Mouse (Mus musculus) MEL (cell line): Measurements from ENCODE around the gene Fbn1. TPM values are rescaled to one million over a fixed set of nuclear protein-coding genes. Genes with fewer than 3 reads are reported as not detected.

ENCODE experiments used
- DNase-seq: peaks from one replicate; pipeline ENCODE4 v3.0.0; 2011; ENCODE audit warnings: low read depth, low spot score
- H3K27ac ChIP-seq: 2 replicates; pipeline ENCODE4 v1.5.1; 2012; ENCODE audit warnings: low read depth, mild to moderate bottlenecking, control low read depth, low read length, moderate library complexity; ENCODE audit not compliant: control insufficient read depth
- H3K27me3 ChIP-seq, 2 experiments: fragments of 150-350 bp in 1 of 2; sonication (generic) in 1 of 2; 2 replicates each; pipeline ENCODE4 v1.6.1; 2012; ENCODE audit warnings: low read length in 2 of 2, mild to moderate bottlenecking in 2 of 2, improper control_type of control experiment in 1 of 2, moderate library complexity in 1 of 2; ENCODE audit not compliant: insufficient read depth in 2 of 2, control insufficient read depth in 1 of 2
- H3K36me3 ChIP-seq, 2 experiments: 2 replicates each; pipeline ENCODE4 v1.6.1; 2012 to 2014; ENCODE audit warnings: low read length in 2 of 2, improper control_type of control experiment in 1 of 2, inconsistent platforms in 1 of 2, mild to moderate bottlenecking in 1 of 2; ENCODE audit not compliant: insufficient read depth in 2 of 2, control insufficient read depth in 1 of 2
- H3K4me1 ChIP-seq, 2 experiments: fragments of 150-350 bp in 1 of 2; sonication (generic) in 1 of 2; 2 replicates each; pipeline ENCODE4 v1.6.1; 2012; ENCODE audit warnings: low read length in 2 of 2, improper control_type of control experiment in 1 of 2, mild to moderate bottlenecking in 1 of 2; ENCODE audit not compliant: insufficient read depth in 2 of 2, control insufficient read depth in 1 of 2
- H3K4me3 ChIP-seq, 2 experiments: fragments of 150-350 bp in 1 of 2; sonication (generic) in 1 of 2; 2 replicates each; pipeline ENCODE4 v1.5.1; 2012; ENCODE audit warnings: low read depth in 2 of 2, low read length in 2 of 2, mild to moderate bottlenecking in 2 of 2, moderate library complexity in 2 of 2, control low read depth in 1 of 2, improper control_type of control experiment in 1 of 2; ENCODE audit not compliant: control insufficient read depth in 1 of 2, insufficient read depth in 1 of 2
- H3K79me2 ChIP-seq: 2 replicates; pipeline ENCODE4 v1.6.1; 2012; ENCODE audit warnings: mild to moderate bottlenecking, low read length, moderate library complexity; ENCODE audit not compliant: control insufficient read depth, poor library complexity, insufficient read depth
- H3K9ac ChIP-seq: 2 replicates; pipeline ENCODE4 v1.6.1; 2012; ENCODE audit warnings: low read depth, mild to moderate bottlenecking, control low read depth, low read length, moderate library complexity; ENCODE audit not compliant: control insufficient read depth, poor library complexity, severe bottlenecking
- H3K9me3 ChIP-seq: fragments of 150-350 bp; sonication (generic); replicated peaks from 2 replicates; pipeline ENCODE4 v1.6.1; 2012; ENCODE audit warnings: mild to moderate bottlenecking, low read length, improper control_type of control experiment, moderate library complexity; ENCODE audit not compliant: insufficient read depth
- CHD2 ChIP-seq: IDR thresholded peaks from 2 replicates; pipeline ENCODE4 v1.6.1; 2011; ENCODE audit warnings: low read length, improper control_type of control experiment
- CTCF ChIP-seq, 3 experiments: IDR thresholded peaks in 2 of 3; conservative IDR thresholded peaks in 1 of 3; 2 replicates each; pipeline ENCODE4 v1.5.1; 2011 to 2012; ENCODE audit warnings: low read length in 3 of 3, low read depth in 2 of 3, mild to moderate bottlenecking in 2 of 3, improper control_type of control experiment in 1 of 3, inconsistent platforms in 1 of 3, mixed read lengths in 1 of 3, moderate library complexity in 1 of 3; ENCODE audit not compliant: control insufficient read depth in 1 of 3, insufficient read depth in 1 of 3, poor library complexity in 1 of 3, severe bottlenecking in 1 of 3
- E2F4 ChIP-seq: IDR thresholded peaks from 2 replicates; pipeline ENCODE4 v1.6.1; 2011; ENCODE audit warnings: low read depth, low read length, improper control_type of control experiment, borderline replicate concordance
- EP300 ChIP-seq, 2 experiments: IDR thresholded peaks; 2 replicates each; pipeline ENCODE4 v1.6.1; 2011; ENCODE audit warnings: improper control_type of control experiment in 2 of 2, low read length in 2 of 2, low read depth in 1 of 2, mild to moderate bottlenecking in 1 of 2
- ETS1 ChIP-seq: IDR thresholded peaks from 2 replicates; pipeline ENCODE4 v1.6.1; 2012; ENCODE audit warnings: low read depth, mild to moderate bottlenecking, inconsistent platforms, low read length, improper control_type of control experiment, moderate library complexity
- GABPA ChIP-seq: IDR thresholded peaks from 2 replicates; pipeline ENCODE4 v1.6.1; 2012; ENCODE audit warnings: low read depth, mild to moderate bottlenecking, inconsistent platforms, low read length, improper control_type of control experiment, moderate library complexity
- GATA1 ChIP-seq: IDR thresholded peaks from 2 replicates; pipeline ENCODE4 v1.6.1; 2011; ENCODE audit warnings: low read depth, low read length, improper control_type of control experiment
- HCFC1 ChIP-seq: IDR thresholded peaks from 2 replicates; pipeline ENCODE4 v1.6.1; 2012; ENCODE audit warnings: low read depth, mild to moderate bottlenecking, inconsistent platforms, low read length, improper control_type of control experiment, moderate library complexity
- KAT2A ChIP-seq: conservative IDR thresholded peaks from 2 replicates; pipeline ENCODE4 v1.6.1; 2012; ENCODE audit warnings: low read depth, low read length, improper control_type of control experiment, inconsistent platforms
- MAFK ChIP-seq: IDR thresholded peaks from 2 replicates; pipeline ENCODE4 v1.6.1; 2011; ENCODE audit warnings: low read depth, mild to moderate bottlenecking, low read length, improper control_type of control experiment, borderline replicate concordance
- MAZ ChIP-seq: IDR thresholded peaks from 2 replicates; pipeline ENCODE4 v1.6.1; 2012; ENCODE audit warnings: low read depth, mild to moderate bottlenecking, inconsistent platforms, low read length, improper control_type of control experiment
- MEF2A ChIP-seq: IDR thresholded peaks from 2 replicates; pipeline ENCODE4 v1.6.1; 2014; ENCODE audit warnings: low read depth, mild to moderate bottlenecking, inconsistent platforms, low read length, improper control_type of control experiment; ENCODE audit not compliant: poor library complexity, insufficient replicate concordance, severe bottlenecking; ENCODE audit errors: extremely low read depth
- MYB ChIP-seq: IDR thresholded peaks from 2 replicates; pipeline ENCODE4 v1.6.1; 2011; ENCODE audit warnings: mild to moderate bottlenecking, low read depth, low read length, improper control_type of control experiment
- NELFE ChIP-seq: IDR thresholded peaks from 2 replicates; pipeline ENCODE4 v1.6.1; 2011; ENCODE audit warnings: low read depth, low read length, improper control_type of control experiment
- NRF1 ChIP-seq: IDR thresholded peaks from 2 replicates; pipeline ENCODE4 v1.6.1; 2014; ENCODE audit warnings: low read depth, mild to moderate bottlenecking, inconsistent platforms, low read length, improper control_type of control experiment, moderate library complexity; ENCODE audit not compliant: poor library complexity, insufficient read depth, severe bottlenecking
- POLR2AphosphoS2 ChIP-seq: IDR thresholded peaks from 2 replicates; pipeline ENCODE4 v1.6.1; 2011; ENCODE audit warnings: low read length, improper control_type of control experiment
- POLR2AphosphoS5 ChIP-seq: IDR thresholded peaks from 2 replicates; pipeline ENCODE4 v1.6.1; 2012; ENCODE audit warnings: low read depth, borderline replicate concordance, mild to moderate bottlenecking, inconsistent platforms, low read length, moderate library complexity, mixed read lengths
- RAD21 ChIP-seq: IDR thresholded peaks from 2 replicates; pipeline ENCODE4 v1.6.1; 2011; ENCODE audit warnings: mild to moderate bottlenecking, low read depth, low read length, improper control_type of control experiment
- RCOR1 ChIP-seq: IDR thresholded peaks from 2 replicates; pipeline ENCODE4 v1.6.1; 2012; ENCODE audit warnings: low read depth, mild to moderate bottlenecking, inconsistent platforms, low read length, improper control_type of control experiment
- SIN3A ChIP-seq: IDR thresholded peaks from 2 replicates; pipeline ENCODE4 v1.6.1; 2012; ENCODE audit warnings: low read length, improper control_type of control experiment, inconsistent platforms
- SMC3 ChIP-seq: IDR thresholded peaks from 2 replicates; pipeline ENCODE4 v1.6.1; 2011; ENCODE audit warnings: low read depth, low read length, improper control_type of control experiment
- TAL1 ChIP-seq: IDR thresholded peaks from 2 replicates; pipeline ENCODE4 v1.6.1; 2012; ENCODE audit warnings: mild to moderate bottlenecking, inconsistent platforms, low read length, moderate library complexity, mixed read lengths
- TBP ChIP-seq: IDR thresholded peaks from 2 replicates; pipeline ENCODE4 v1.8.0; 2011; ENCODE audit warnings: low read depth, low read length, improper control_type of control experiment
- TCF12 ChIP-seq: IDR thresholded peaks from 2 replicates; pipeline ENCODE4 v1.6.1; 2014; ENCODE audit warnings: low read depth, mild to moderate bottlenecking, inconsistent platforms, low read length, improper control_type of control experiment, moderate library complexity
- ZKSCAN1 ChIP-seq: IDR thresholded peaks from 2 replicates; pipeline ENCODE4 v1.6.1; 2012; ENCODE audit warnings: low read depth, mild to moderate bottlenecking, inconsistent platforms, low read length, improper control_type of control experiment, moderate library complexity
- ZNF384 ChIP-seq: IDR thresholded peaks from 2 replicates; pipeline ENCODE4 v1.6.1; 2012; ENCODE audit warnings: low read depth, mild to moderate bottlenecking, inconsistent platforms, low read length, improper control_type of control experiment
- polyA plus RNA-seq, 2 experiments: library from polyadenylated mRNA; stranded (reverse) in 1 of 2; unstranded in 1 of 2; fragments of >175 nt in 1 of 2; fragments of >200 nt in 1 of 2; gene quantifications; 2 replicates each; pipeline versions ENCODE4 v1.2.1 to v1.2.4; 2012; ENCODE audit warnings: low replicate concordance in 2 of 2, low read depth in 1 of 2; ENCODE audit not compliant: insufficient read length in 2 of 2, insufficient read depth in 1 of 2, missing spikeins in 1 of 2
- total RNA-seq: library from RNA; depleted of rRNA; stranded (reverse); fragments of 300-350 nt; gene quantifications from 2 replicates; pipeline ENCODE4 v1.2.3, GENCODE M21; 2012

The Fbn1 gene
- total and polyA plus RNA-seq, 3 experiments, result 0.01 TPM; not detected in 2

- no peak overlapping the region for H3K4me3 ChIP-seq
- TF ChIP-seq GATA1 (no peak), NELFE (no peak), TAL1 (no peak), SMC3 (no peak), POLR2AphosphoS2 (no peak), RAD21 (no peak), MYB (no peak), KAT2A (no peak), CHD2 (no peak), TBP (no peak), EP300 (IDR thresholded peaks at IDR 0.05; ENCODE audit: low read depth in 1 of 2, low read length in 2 of 2) (no peak), CTCF (IDR thresholded peaks at IDR 0.05 in 2 of 3, conservative IDR thresholded peaks at IDR 0.05 in 1 of 3; ENCODE audit: control insufficient read depth in 1 of 3, insufficient read depth in 1 of 3, low read depth in 2 of 3, low read length in 3 of 3, poor library complexity in 1 of 3, severe bottlenecking in 1 of 3) (no peak), E2F4 (no peak), ZNF384 (no peak), GABPA (no peak), ETS1 (no peak), NRF1 (no peak), RCOR1 (no peak)
- TF ChIP-seq, all 39 proteins: peak for 0
- Histone ChIP-seq H3K9me3 (no peaks in the 10 kb centered on the region), H3K27ac (no peak overlapping the region), H3K36me3 (no peaks in the 10 kb centered on the region), H3K9ac (no peak overlapping the region), H3K79me2 (no peaks in the 10 kb centered on the region), H3K4me1 (no peaks in the 10 kb centered on the region), H3K27me3 (0 out of 4 replicates have a peak, but pooled peaks cover 0 to 2% of the 10 kb centered on the region in 2 experiments)
- no peak for DNase-seq
Measured at GRCm38 (mm10) chr2:125361661-125362060, 146.1 kb downstream of the Fbn1 start.

- no peaks in the 10 kb centered on the region for H3K79me2 ChIP-seq
- no peaks in the 10 kb centered on the region for H3K9me3 ChIP-seq
- no peak overlapping the region for H3K4me3 ChIP-seq
- DNase-seq, result no peak
- no peak overlapping the region for H3K9ac ChIP-seq
- TF ChIP-seq MYB (no peak), NELFE (no peak), RCOR1 (no peak), MAZ (no peak), ZNF384 (no peak), MEF2A (no peak), MAFK (no peak), ETS1 (no peak), POLR2AphosphoS5 (no peak), E2F4 (no peak), POLR2AphosphoS2 (no peak), CTCF (IDR thresholded peaks at IDR 0.05 in 2 of 3, conservative IDR thresholded peaks at IDR 0.05 in 1 of 3; ENCODE audit: control insufficient read depth in 1 of 3, insufficient read depth in 1 of 3, low read depth in 2 of 3, low read length in 3 of 3, poor library complexity in 1 of 3, severe bottlenecking in 1 of 3) (no peak), TCF12 (no peak), GABPA (no peak), TBP (no peak), SIN3A (no peak), NRF1 (no peak), ZKSCAN1 (no peak), CHD2 (no peak), HCFC1 (no peak)
- TF ChIP-seq, all 39 proteins: peak for 0
- Histone ChIP-seq H3K27me3 (no peaks in the 10 kb centered on the region), H3K36me3 (no peaks in the 10 kb centered on the region), H3K27ac (no peak overlapping the region), H3K4me1 (no peaks in the 10 kb centered on the region)
Measured at GRCm38 (mm10) chr2:125356486-125356885, 151.3 kb downstream of the Fbn1 start.
